In genomic region chr9:103304927-103305326, GRCm38 (mm10) we compare ENCODE assay signal across 8 mouse cellular contexts. TPM values are rescaled to one million over a fixed set of nuclear protein-coding genes. Genes with fewer than 3 reads are reported as not detected.
A peak's percentile ranks its signal among the peaks of the same experiment; 100 is the strongest.
DNase-seq lines count a peak whose midpoint lies in the region; ATAC-seq and TF ChIP-seq lines count a peak whose summit lies in the region.

Gene 1300017J02Rik (minus strand): TSS chr9:103305082.
Gene Topbp1 (plus strand): TSS chr9:103305215.

- H3K27ac ChIP-seq in heart, embryonic 11.5 days (ENCODE audit: low read depth, low read length), result peak within 1 kb of the TSS; percentile 85
- H3K27ac ChIP-seq in kidney, embryonic 16.5 days (ENCODE audit: low read length), result peak within 1 kb of the TSS; percentile 92
- H3K27ac ChIP-seq in liver, adult 2 months (replicated peaks; ENCODE audit: insufficient read depth, low read depth, low read length), result peak within 1 kb of the TSS; percentile 87

- H3K36me3 ChIP-seq in heart, embryonic 11.5 days (ENCODE audit: control insufficient read depth, insufficient read depth, low read length), result peaks cover 11% of the 10 kb centered on the region
- peaks cover 15% of the 10 kb centered on the region for H3K36me3 ChIP-seq in kidney, embryonic 16.5 days (ENCODE audit: insufficient read depth, low read length)
- H3K36me3 ChIP-seq in liver, adult 2 months (ENCODE audit: control insufficient read depth, insufficient read depth, low read length), result peaks cover 9% of the 10 kb centered on the region; the same call in 1 of the 2 replicates
- no peaks in the 10 kb centered on the region for H3K36me3 ChIP-seq in myocyte (ENCODE audit: control insufficient read depth, insufficient read depth)
- H3K36me3 ChIP-seq in splenic B cell, adult 2 months (ENCODE audit: control insufficient read depth, insufficient read depth, low read length, poor library complexity, severe bottlenecking), result peaks cover 4% of the 10 kb centered on the region

- DNase-seq in B cell, adult 2 months, result peak; percentile 95 to 96
- peak; percentile 98 for DNase-seq in brain, adult 2 months (ENCODE audit: low read depth, low spot score)
- peak; percentile 80 for DNase-seq in liver, adult 2 months (ENCODE audit: extremely low read depth, low read depth, low spot score)
- DNase-seq in splenic B cell, adult 2 months (ENCODE audit: low read depth, low spot score), result peak; percentile 94

- 0 out of 2 replicates have a peak, but pooled peaks cover 6% of the 10 kb centered on the region for H3K4me1 ChIP-seq in heart, embryonic 11.5 days (ENCODE audit: control insufficient read depth, insufficient read depth, low read length)
- peaks cover 21% of the 10 kb centered on the region for H3K4me1 ChIP-seq in kidney, embryonic 16.5 days (ENCODE audit: insufficient read depth, low read length)
- H3K4me1 ChIP-seq in liver, adult 2 months (ENCODE audit: control insufficient read depth, insufficient read depth, low read length), result peaks cover 2% of the 10 kb centered on the region; the same call in 1 of the 2 replicates

- H3K9ac ChIP-seq in heart, embryonic 11.5 days (ENCODE audit: low read depth, low read length), result peak within 1 kb of the TSS; percentile 90
- peak within 1 kb of the TSS; percentile 87 for H3K9ac ChIP-seq in kidney, embryonic 16.5 days (replicated peaks; ENCODE audit: low read length)
- peak within 1 kb of the TSS; percentile 94 for H3K9ac ChIP-seq in liver, adult 2 months (ENCODE audit: low read depth, low read length)

- no peaks in the 10 kb centered on the region for H3K27me3 ChIP-seq in heart, embryonic 11.5 days (ENCODE audit: control insufficient read depth, insufficient read depth, low read length)
- H3K27me3 ChIP-seq in kidney, embryonic 16.5 days (ENCODE audit: insufficient read depth, low read length), result no peaks in the 10 kb centered on the region
- no peaks in the 10 kb centered on the region for H3K27me3 ChIP-seq in liver, adult 2 months (ENCODE audit: control insufficient read depth, insufficient read depth, low read length)
- no peaks in the 10 kb centered on the region for H3K27me3 ChIP-seq in myocyte (ENCODE audit: control insufficient read depth, insufficient read depth, insufficient read length)
- no peaks in the 10 kb centered on the region for H3K27me3 ChIP-seq in splenic B cell, adult 2 months (ENCODE audit: control insufficient read depth, insufficient read depth, low read length, poor library complexity, severe bottlenecking)

- peak; percentile 95 for TF ChIP-seq POLR2A in liver, adult 2 months (IDR thresholded peaks at IDR 0.05; ENCODE audit: extremely low read depth, insufficient read depth, low read length)
- peak; percentile 79 for TF ChIP-seq POLR2A in myocyte (IDR thresholded peaks at IDR 0.05; ENCODE audit: insufficient read length, low read depth)

- H3K79me2 ChIP-seq in liver, adult 2 months (ENCODE audit: control insufficient read depth, insufficient read depth, low read length), result no peaks in the 10 kb centered on the region
- H3K79me2 ChIP-seq in myocyte (ENCODE audit: control insufficient read depth, insufficient read depth), result peaks cover 24% of the 10 kb centered on the region

- TF ChIP-seq CTCF in liver, adult 2 months (IDR thresholded peaks at IDR 0.05; ENCODE audit: low read depth, low read length), result no peak

- peak; percentile 94 for ATAC-seq in erythroblast, adult 5-6 weeks (replicated peaks; ENCODE audit: low FRiP score, poor library complexity, severe bottlenecking)
- ATAC-seq in heart, embryonic 11.5 days (replicated peaks; ENCODE audit: insufficient number of reproducible peaks, low FRiP score, low TSS enrichment), result peak; percentile 92
- peak; percentile 98 for ATAC-seq in kidney, embryonic 16.5 days (ENCODE audit: low FRiP score, low TSS enrichment)

- no peaks in the 10 kb centered on the region for H3K9me3 ChIP-seq in heart, embryonic 11.5 days (replicated peaks; ENCODE audit: control insufficient read depth, low read length)
- no peaks in the 10 kb centered on the region for H3K9me3 ChIP-seq in kidney, embryonic 16.5 days (ENCODE audit: low read length)

- peak within 1 kb of the TSS; percentile 86 for H3K4me3 ChIP-seq in heart, embryonic 11.5 days (ENCODE audit: low read depth, low read length)
- peak within 1 kb of the TSS; percentile 89 for H3K4me3 ChIP-seq in kidney, embryonic 16.5 days (ENCODE audit: low read length)
- peak within 1 kb of the TSS; percentile 91 for H3K4me3 ChIP-seq in liver, adult 2 months (ENCODE audit: insufficient read depth, low read depth, low read length)
- H3K4me3 ChIP-seq in myocyte, result peak within 1 kb of the TSS; percentile 42

- H3K4me2 ChIP-seq in heart, embryonic 11.5 days, result peak within 1 kb of the TSS; percentile 76
- H3K4me2 ChIP-seq in kidney, embryonic 16.5 days (replicated peaks; ENCODE audit: low read depth, low read length), result peak within 1 kb of the TSS; percentile 67
- H3K4me2 ChIP-seq in myocyte (ENCODE audit: low read depth), result peak within 1 kb of the TSS; percentile 73

- WGBS in heart, embryonic 11.5 days (ENCODE audit: insufficient replicate concordance), result under 1% methylated on average over 46 of the region's 49 CpGs
- under 1% methylated on average over 49 of the region's 49 CpGs for WGBS in kidney, embryonic 16.5 days
- WGBS in liver, adult 2 months, result under 1% methylated on average over 49 of the region's 49 CpGs

- H3ac ChIP-seq in myocyte (ENCODE audit: control insufficient read depth, insufficient read length), result peak within 1 kb of the TSS; percentile 87

TF ChIP-seq in myocyte, 11 proteins besides CTCF, POLR2A, EP300 and RAD21:
- no peak for TF ChIP-seq TCF12 (IDR thresholded peaks at IDR 0.05; ENCODE audit: insufficient read depth, poor library complexity, severe bottlenecking)
- TF ChIP-seq MYOG (IDR thresholded peaks at IDR 0.05; ENCODE audit: control insufficient read depth in 1 of 3, insufficient read depth in 1 of 3, insufficient read length in 2 of 3, low read depth in 2 of 3), result peak in 1 of 3 experiments; percentile 4
- TF ChIP-seq SRF (IDR thresholded peaks at IDR 0.05; ENCODE audit: control insufficient read depth, insufficient read length, low read depth), result no peak
- peak; percentile 95 for TF ChIP-seq E2F4 (IDR thresholded peaks at IDR 0.05; ENCODE audit: insufficient read depth)
- peak; percentile 91 for TF ChIP-seq POLR2AphosphoS2 (IDR thresholded peaks at IDR 0.05; ENCODE audit: insufficient read length, low read depth)

RNA-seq across cellular contexts. Expression of gene 1300017J02Rik, which starts in this region (rescaled TPM):
- 403 and 418 TPM in 2 replicates for total RNA-seq in erythroblast, adult 5-6 weeks (2015; ENCODE audit: low replicate concordance)
- 508 and 583 TPM in 2 replicates for total RNA-seq in erythroblast, adult 5-6 weeks (2017; ENCODE audit: low replicate concordance)
- polyA plus RNA-seq in heart, embryonic 11.5 days (2014; fragmentation: Nextera tagmentation; extraction: Ambion mirVana), result 7.3 and 7.9 TPM in 2 replicates
- polyA plus RNA-seq in kidney, embryonic 16.5 days (2015; fragmentation: Nextera tagmentation; extraction: Ambion mirVana), result 1.6 and 1.7 TPM in 2 replicates
- 600 and 608 TPM in 2 replicates for total RNA-seq in liver, adult 2 months (2014; rRNA removed)
- polyA plus RNA-seq in liver, adult 2 months (2012; rRNA removed), result 267 and 288 TPM in 2 replicates
- 0.17 TPM for polyA plus RNA-seq in myocyte (2012; fragmentation: generic; extraction: Trizol)

RNA-seq across cellular contexts. Expression of gene Topbp1, which starts in this region (rescaled TPM):
- 49.3 and 75.1 TPM in 2 replicates for total RNA-seq in erythroblast, adult 5-6 weeks (2015; ENCODE audit: low replicate concordance)
- total RNA-seq in erythroblast, adult 5-6 weeks (2017; ENCODE audit: low replicate concordance), result 82.1 and 86.1 TPM in 2 replicates
- polyA plus RNA-seq in heart, embryonic 11.5 days (2014; fragmentation: Nextera tagmentation; extraction: Ambion mirVana), result 53.8 and 58.2 TPM in 2 replicates
- polyA plus RNA-seq in kidney, embryonic 16.5 days (2015; fragmentation: Nextera tagmentation; extraction: Ambion mirVana), result 57.3 and 60.4 TPM in 2 replicates
- 7.9 and 8.4 TPM in 2 replicates for total RNA-seq in liver, adult 2 months (2014; rRNA removed)
- 1.9 and 2.3 TPM in 2 replicates for polyA plus RNA-seq in liver, adult 2 months (2012; rRNA removed)
- 8.4 TPM for polyA plus RNA-seq in myocyte (2012; fragmentation: generic; extraction: Trizol)

Comparison
In these comparisons a context has a peak if more than half of its experiments do, and no peak if none do; other contexts are left out.
1. Peak in every context shown above with its lines: DNase-seq, ATAC-seq, H3K4me3 ChIP-seq and H3K27ac ChIP-seq.
2. RNA of gene 1300017J02Rik (polyA plus RNA-seq): 267 to 288 TPM in liver, adult 2 months; 7.3 to 7.9 TPM in heart, embryonic 11.5 days, 1.6 to 1.7 TPM in kidney, embryonic 16.5 days and 0.17 TPM in myocyte (single experiment); every median in the first group is over 10 times any median in the second.